21 mouse cellular contexts compared by ENCODE assay signal in genomic region chr9:74056709-74057108, GRCm38 (mm10). TPM values are rescaled to one million over a fixed set of nuclear protein-coding genes. Genes with fewer than 3 reads are reported as not detected.
DNase-seq lines count a peak whose midpoint lies in the region; ATAC-seq lines count a peak whose summit lies in the region.
"Had no signal": no experiment of that assay in that cellular context is flagged by ENCODE, and none has a peak within 500 bp of the region (broad histone marks: within the 10 kb centered on the region; RNA-seq: fewer than 3 reads in every experiment).

No protein-coding gene starts in this region.

- H3K9me3 ChIP-seq in neural tube, embryonic 13.5 days: no peaks in the 10 kb centered on the region
- H3K9me3 ChIP-seq in midbrain, embryonic 14.5 days (ENCODE audit: control insufficient read depth, low read length): no peaks in the 10 kb centered on the region
- H3K9me3 ChIP-seq: embryonic facial prominence, embryonic 13.5 days; heart, embryonic 13.5 days; stomach, embryonic 15.5 days had no signal

- no peak overlapping the region for H3K9ac ChIP-seq in neural tube, embryonic 13.5 days
- no peak overlapping the region for H3K9ac ChIP-seq in midbrain, embryonic 14.5 days (replicated peaks; ENCODE audit: low read length)
- H3K9ac ChIP-seq: embryonic facial prominence, embryonic 13.5 days; heart, embryonic 13.5 days; stomach, embryonic 15.5 days had no signal

- 44% methylated on average over 5 of the region's 5 CpGs for WGBS in neural tube, embryonic 13.5 days
- 34% methylated on average over 5 of the region's 5 CpGs for WGBS in midbrain, embryonic 14.5 days

- no peaks in the 10 kb centered on the region for H3K36me3 ChIP-seq in neural tube, embryonic 13.5 days
- H3K36me3 ChIP-seq in midbrain, embryonic 14.5 days (ENCODE audit: control insufficient read depth, insufficient read depth, low read length): no peaks in the 10 kb centered on the region
- H3K36me3 ChIP-seq: embryonic facial prominence, embryonic 13.5 days; heart, embryonic 13.5 days; stomach, embryonic 15.5 days had no signal

- no peak overlapping the region for H3K4me2 ChIP-seq in neural tube, embryonic 13.5 days
- H3K4me2 ChIP-seq in midbrain, embryonic 14.5 days (ENCODE audit: low read length): no peak overlapping the region
- H3K4me2 ChIP-seq: embryonic facial prominence, embryonic 13.5 days; heart, embryonic 13.5 days; stomach, embryonic 15.5 days had no signal

- 0 out of 2 replicates have a peak overlapping the region, but pooled peaks have one; percentile 43 for H3K27ac ChIP-seq in neural tube, embryonic 13.5 days (replicated peaks)
- peak overlapping the region; percentile 46 for H3K27ac ChIP-seq in midbrain, embryonic 14.5 days (replicated peaks; ENCODE audit: low read depth, low read length)
- H3K27ac ChIP-seq: embryonic facial prominence, embryonic 13.5 days; heart, embryonic 13.5 days; stomach, embryonic 15.5 days had no signal

- H3K27me3 ChIP-seq in neural tube, embryonic 13.5 days: no peaks in the 10 kb centered on the region
- H3K27me3 ChIP-seq in midbrain, embryonic 14.5 days (ENCODE audit: control insufficient read depth, insufficient read depth, low read length): no peaks in the 10 kb centered on the region
- H3K27me3 ChIP-seq: embryonic facial prominence, embryonic 13.5 days; heart, embryonic 13.5 days; stomach, embryonic 15.5 days had no signal

- H3K4me1 ChIP-seq in neural tube, embryonic 13.5 days (replicated peaks): peaks cover 19% of the 10 kb centered on the region
- H3K4me1 ChIP-seq in midbrain, embryonic 14.5 days (ENCODE audit: control insufficient read depth, insufficient read depth, low read length): peaks cover 12% of the 10 kb centered on the region
- H3K4me1 ChIP-seq: embryonic facial prominence, embryonic 13.5 days; stomach, embryonic 15.5 days had no signal

- ATAC-seq in neural tube, embryonic 13.5 days (ENCODE audit: low read depth): no peak
- peak; percentile 71; the same call in 1 of the 2 replicates for ATAC-seq in midbrain, embryonic 14.5 days (ENCODE audit: low FRiP score, low TSS enrichment)
- no peak for ATAC-seq in erythroid progenitor cell, adult 5-6 weeks (replicated peaks; ENCODE audit: low FRiP score, poor library complexity, severe bottlenecking)
- no peak for ATAC-seq in megakaryocyte, adult 5-6 weeks (ENCODE audit: poor library complexity, severe bottlenecking)
- ATAC-seq: activated CD4-positive, CD25-positive, alpha-beta regulatory T cell, adult 4 months had no signal

- no peak overlapping the region for H3K4me3 ChIP-seq in neural tube, embryonic 13.5 days
- no peak overlapping the region for H3K4me3 ChIP-seq in midbrain, embryonic 14.5 days (replicated peaks; ENCODE audit: low read depth, low read length)
- H3K4me3 ChIP-seq: embryonic facial prominence, embryonic 13.5 days; heart, embryonic 13.5 days; stomach, embryonic 15.5 days had no signal

- peak; percentile 2 for DNase-seq in embryo, embryonic 11 days
- DNase-seq in embryo, embryonic 9.5 days (ENCODE audit: extremely low spot score): no peak
- DNase-seq in neural tube, embryonic 10.5 days (ENCODE audit: extremely low spot score, low spot score): no peak
- DNase-seq in midbrain, embryonic 14.5 days: peak; percentile 62
- no peak for DNase-seq in layer of hippocampus, postnatal 10 days (ENCODE audit: low spot score in 2 of 2)
- DNase-seq: adrenal gland, postnatal 25 days; gastrocnemius, postnatal 25 days; heart, postnatal 4 days; kidney, adult 18-20 months; kidney, postnatal 14 days; layer of hippocampus, adult 9-11 months; thymus, postnatal 36 days had no signal

RNA-seq across cellular contexts. Expression of gene Wdr72, which starts 53.4 kb away (rescaled TPM):
- 0.32 and 0.57 TPM in 2 replicates for polyA plus RNA-seq in neural tube, embryonic 13.5 days (2015; fragmentation: Nextera tagmentation; extraction: Ambion mirVana)
- polyA plus RNA-seq in midbrain, embryonic 14.5 days (2014; fragmentation: Nextera tagmentation; extraction: Ambion mirVana): 0.34 and 0.98 TPM in 2 replicates
- total RNA-seq in layer of hippocampus, postnatal 10 days (2021): under 1 TPM in 1 of 2 experiments, not detected in 1; 0.30 TPM
- total RNA-seq in erythroid progenitor cell, adult 5-6 weeks (2015; ENCODE audit: low replicate concordance): not detected in 2 replicates
- not detected in 2 replicates for total RNA-seq in erythroid progenitor cell, adult 5-6 weeks (2017; ENCODE audit: low replicate concordance)
- total RNA-seq in megakaryocyte, adult 5-6 weeks (2015): not detected in 2 replicates
- not detected in 2 replicates for total RNA-seq in megakaryocyte, adult 5-6 weeks (2017)
- total RNA-seq: adrenal gland, postnatal 25 days; left cerebral cortex, postnatal 10 days; megakaryocyte progenitor cell, adult 5-6 weeks had no signal

Comparison
In these comparisons a context has a peak if more than half of its experiments do, and no peak if none do; other contexts are left out.
1. DNase-seq: peak in embryo, embryonic 11 days (single experiment) and midbrain, embryonic 14.5 days (single experiment); none in embryo, embryonic 9.5 days (single experiment), neural tube, embryonic 10.5 days (single experiment) and layer of hippocampus, postnatal 10 days (0 of 2).